ENCODE assay signal across 21 mouse cellular contexts in genomic region chr9:57547869-57548268, GRCm38 (mm10). TPM values are rescaled to one million over a fixed set of nuclear protein-coding genes. Genes with fewer than 3 reads are reported as not detected.
DNase-seq lines count a peak whose midpoint lies in the region; ATAC-seq and TF ChIP-seq lines count a peak whose summit lies in the region.
"Had no signal": no experiment of that assay in that cellular context is flagged by ENCODE, and none has a peak within 500 bp of the region (broad histone marks: within the 10 kb centered on the region; RNA-seq: fewer than 3 reads in every experiment).

No protein-coding gene starts in this region.

- intact Hi-C loops in gastrocnemius, adult 2 months (cut with DNase I) = loop anchor here (2.0 kb wide), 2 partner anchors 15 to 41 kb away; partner anchors contain the start of gene Ulk3

- H3K9me3 ChIP-seq in liver, embryonic 13.5 days (replicated peaks) = no peaks in the 10 kb centered on the region
- H3K9me3 ChIP-seq: heart, embryonic 13.5 days; kidney, embryonic 15.5 days; midbrain, embryonic 13.5 days had no signal

- peak overlapping the region; percentile 22 for H3K4me2 ChIP-seq in liver, embryonic 13.5 days
- H3K4me2 ChIP-seq: heart, embryonic 13.5 days; hindbrain, embryonic 14.5 days; kidney, embryonic 15.5 days; lung, embryonic 14.5 days; midbrain, embryonic 13.5 days had no signal

- peaks cover 41% of the 10 kb centered on the region for H3K4me1 ChIP-seq in liver, embryonic 13.5 days (replicated peaks)
- peaks cover 28% of the 10 kb centered on the region for H3K4me1 ChIP-seq in small intestine, adult 2 months (ENCODE audit: control insufficient read depth, insufficient read depth, insufficient read length, low read length)

- 71% methylated on average over 11 of the region's 11 CpGs for WGBS in liver, embryonic 13.5 days (ENCODE audit: insufficient replicate concordance)
- WGBS in small intestine, adult 2 months = 57% methylated on average over 11 of the region's 11 CpGs

- no peak for ATAC-seq in liver, embryonic 13.5 days (ENCODE audit: low read depth)
- ATAC-seq: forebrain, embryonic 14.5 days; midbrain, embryonic 13.5 days had no signal

- H3K27ac ChIP-seq in gastrocnemius, adult 2 months = peak overlapping the region; percentile 91
- peak overlapping the region; percentile 13; the same call in 1 of the 2 replicates for H3K27ac ChIP-seq in liver, embryonic 13.5 days
- peak overlapping the region; percentile 89 for H3K27ac ChIP-seq in small intestine, adult 2 months (ENCODE audit: insufficient read depth, low read depth, low read length)
- H3K27ac ChIP-seq: hindbrain, embryonic 14.5 days; kidney, embryonic 15.5 days; midbrain, embryonic 13.5 days had no signal

- TF ChIP-seq CTCF in gastrocnemius, adult 2 months (IDR thresholded peaks at IDR 0.05) = no peak
- TF ChIP-seq CTCF in small intestine, adult 2 months (IDR thresholded peaks at IDR 0.05; ENCODE audit: extremely low read depth, insufficient read length, insufficient replicate concordance, low read depth, low read length) = no peak

- no peak for TF ChIP-seq POLR2A in small intestine, adult 2 months (IDR thresholded peaks at IDR 0.05; ENCODE audit: low read depth, low read length)

- H3K36me3 ChIP-seq in liver, embryonic 13.5 days = peaks cover 51% of the 10 kb centered on the region
- peaks cover 56% of the 10 kb centered on the region for H3K36me3 ChIP-seq in small intestine, adult 2 months (ENCODE audit: control insufficient read depth, insufficient read depth, low read length)

- H3K4me3 ChIP-seq in gastrocnemius, adult 2 months = peak overlapping the region; percentile 41
- no peak overlapping the region for H3K4me3 ChIP-seq in liver, embryonic 13.5 days (replicated peaks)
- H3K4me3 ChIP-seq in small intestine, adult 2 months (ENCODE audit: low read depth, low read length) = peak overlapping the region; percentile 14
- H3K4me3 ChIP-seq: heart, embryonic 13.5 days; kidney, embryonic 15.5 days; midbrain, embryonic 13.5 days had no signal

- DNase-seq in gastrocnemius, adult 2 months = no peak
- DNase-seq in gastrocnemius, postnatal 10 days = no peak
- DNase-seq in liver, embryonic 13.5 days = no peak
- DNase-seq in liver (no peak), ES-CJ7 (ENCODE audit: low read depth, low spot score) (peak; percentile 51)
- DNase-seq in neural tube, embryonic 10.5 days (ENCODE audit: extremely low spot score, low spot score) = no peak
- no peak for DNase-seq in ovary, postnatal 10 days (ENCODE audit: low spot score)
- DNase-seq: adrenal gland, adult 8-10 months; kidney, adult 18-20 months; left cerebral cortex, postnatal 4 days; lung, embryonic 14.5 days; lung, postnatal 36 days; right cerebral cortex, adult 18-20 months; thymus, adult 18-20 months; thymus, postnatal 25 days had no signal

- no peaks in the 10 kb centered on the region for H3K27me3 ChIP-seq in liver, embryonic 13.5 days
- no peaks in the 10 kb centered on the region for H3K27me3 ChIP-seq in small intestine, adult 2 months (ENCODE audit: control insufficient read depth, insufficient read depth, low read length)
- H3K27me3 ChIP-seq: heart, embryonic 13.5 days; kidney, embryonic 15.5 days; midbrain, embryonic 13.5 days had no signal

- H3K9ac ChIP-seq in liver, embryonic 13.5 days = 0 out of 2 replicates have a peak overlapping the region, but pooled peaks have one; percentile 1
- H3K9ac ChIP-seq: hindbrain, embryonic 14.5 days; kidney, embryonic 15.5 days; lung, embryonic 14.5 days; midbrain, embryonic 13.5 days had no signal

RNA-seq across cellular contexts. Expression of gene Mpi, which starts 4.7 kb away (rescaled TPM):
- 10 to 100 TPM; 67.6 to 97.7 TPM for total RNA-seq in gastrocnemius, adult 2 months (2021)
- 10 to 100 TPM; 87.2 to 96.9 TPM for total RNA-seq in gastrocnemius, postnatal 10 days (2021)
- polyA plus RNA-seq in liver, embryonic 13.5 days (2015; fragmentation: Nextera tagmentation; extraction: Ambion mirVana) = 12.3 and 13.2 TPM in 2 replicates
- polyA plus RNA-seq in small intestine, adult 2 months (2012; rRNA removed) = 51.8 and 117 TPM in 2 replicates

RNA-seq across cellular contexts. Expression of gene Fam219b, which starts 10.5 kb away (rescaled TPM):
- total RNA-seq in gastrocnemius, adult 2 months (2021) = 1 to 10 TPM; 5.9 TPM
- 1 to 10 TPM; 9.1 to 9.2 TPM for total RNA-seq in gastrocnemius, postnatal 10 days (2021)
- 7.6 and 8.2 TPM in 2 replicates for polyA plus RNA-seq in liver, embryonic 13.5 days (2015; fragmentation: Nextera tagmentation; extraction: Ambion mirVana)
- 6.0 and 8.2 TPM in 2 replicates for polyA plus RNA-seq in small intestine, adult 2 months (2012; rRNA removed)

RNA-seq across cellular contexts. Expression of gene Scamp2, which starts 12.9 kb away (rescaled TPM):
- total RNA-seq in gastrocnemius, adult 2 months (2021) = 10 to 100 TPM; 39.6 to 46.4 TPM
- total RNA-seq in gastrocnemius, postnatal 10 days (2021) = 10 to 100 TPM; 52.5 to 56.3 TPM
- polyA plus RNA-seq in liver, embryonic 13.5 days (2015; fragmentation: Nextera tagmentation; extraction: Ambion mirVana) = 26.9 and 27.6 TPM in 2 replicates
- polyA plus RNA-seq in small intestine, adult 2 months (2012; rRNA removed) = 89.7 and 207 TPM in 2 replicates

RNA-seq across cellular contexts. Expression of gene Cox5a, which starts 26.8 kb away (rescaled TPM):
- 1,000 to 10,000 TPM; 1,176 to 1,655 TPM for total RNA-seq in gastrocnemius, adult 2 months (2021)
- 1,000 to 10,000 TPM in 1 of 2 experiments, 100 to 1,000 TPM in 1; 862 to 1,077 TPM for total RNA-seq in gastrocnemius, postnatal 10 days (2021)
- polyA plus RNA-seq in liver, embryonic 13.5 days (2015; fragmentation: Nextera tagmentation; extraction: Ambion mirVana) = 412 and 430 TPM in 2 replicates
- 952 and 1,569 TPM in 2 replicates for polyA plus RNA-seq in small intestine, adult 2 months (2012; rRNA removed)

RNA-seq across cellular contexts. Expression of gene Ulk3, which starts 41.4 kb away (rescaled TPM):
- 1 to 10 TPM; 4.4 to 6.6 TPM for total RNA-seq in gastrocnemius, adult 2 months (2021)
- total RNA-seq in gastrocnemius, postnatal 10 days (2021) = 10 to 100 TPM in 1 of 2 experiments, 1 to 10 TPM in 1; 7.6 to 12.2 TPM
- polyA plus RNA-seq in liver, embryonic 13.5 days (2015; fragmentation: Nextera tagmentation; extraction: Ambion mirVana) = 3.6 and 3.7 TPM in 2 replicates
- polyA plus RNA-seq in small intestine, adult 2 months (2012; rRNA removed) = 8.7 and 14.0 TPM in 2 replicates

Comparison
In these comparisons a context has a peak if more than half of its experiments do, and no peak if none do; other contexts are left out.
1. H3K27ac ChIP-seq: peak in every context shown above with its lines; median percentile 91 in gastrocnemius, adult 2 months; 89 in small intestine, adult 2 months; 13 in liver, embryonic 13.5 days.